Mouse (Mus musculus) CH12.LX (cell line): ENCODE data around the gene Bcor.
A peak's percentile ranks its signal among the peaks of the same experiment; 100 is the strongest.

Source experiments
- CTCF ChIP-seq, 2 experiments: IDR thresholded peaks in 1 of 2; conservative IDR thresholded peaks in 1 of 2; 2 replicates each; pipeline ENCODE4 v1.5.1; 2011 to 2012; ENCODE audit warnings: low read depth in 2 of 2, low read length in 2 of 2, improper control_type of control experiment in 1 of 2, inconsistent platforms in 1 of 2, mild to moderate bottlenecking in 1 of 2, moderate library complexity in 1 of 2
- EP300 ChIP-seq: IDR thresholded peaks from 2 replicates; pipeline ENCODE4 v1.6.1; 2011; ENCODE audit warnings: low read length, improper control_type of control experiment
- HCFC1 ChIP-seq: IDR thresholded peaks from 2 replicates; pipeline ENCODE4 v1.6.1; 2012; ENCODE audit warnings: low read depth, mild to moderate bottlenecking, inconsistent platforms, low read length, improper control_type of control experiment
- JUND ChIP-seq: conservative IDR thresholded peaks from 2 replicates; pipeline ENCODE4 v1.6.1; 2011; ENCODE audit warnings: low read depth, low read length, improper control_type of control experiment
- KAT2A ChIP-seq: IDR thresholded peaks from 2 replicates; pipeline ENCODE4 v1.6.1; 2012; ENCODE audit warnings: low read length, improper control_type of control experiment, inconsistent platforms; ENCODE audit not compliant: insufficient replicate concordance
- MAFK ChIP-seq: IDR thresholded peaks from 2 replicates; pipeline ENCODE4 v1.6.1; 2011; ENCODE audit warnings: low read length, improper control_type of control experiment; ENCODE audit not compliant: insufficient replicate concordance
- POLR2A ChIP-seq: IDR thresholded peaks from 2 replicates; pipeline ENCODE4 v1.6.1; 2011; ENCODE audit warnings: low read depth, mild to moderate bottlenecking, improper control_type of control experiment, low read length
- POLR2AphosphoS2 ChIP-seq: IDR thresholded peaks from 2 replicates; pipeline ENCODE4 v1.6.1; 2011; ENCODE audit warnings: low read depth, low read length, improper control_type of control experiment
- RAD21 ChIP-seq: IDR thresholded peaks from 2 replicates; pipeline ENCODE4 v1.6.1; 2011; ENCODE audit warnings: low read depth, mild to moderate bottlenecking, low read length, improper control_type of control experiment, moderate library complexity
- SIN3A ChIP-seq: IDR thresholded peaks from 2 replicates; pipeline ENCODE4 v1.6.1; 2012; ENCODE audit warnings: low read length, improper control_type of control experiment, inconsistent platforms
- UBTF ChIP-seq: IDR thresholded peaks from 2 replicates; pipeline ENCODE4 v1.6.1; 2012; ENCODE audit warnings: low read depth, mild to moderate bottlenecking, inconsistent platforms, low read length, improper control_type of control experiment, moderate library complexity
- USF1 ChIP-seq: IDR thresholded peaks from 2 replicates; pipeline ENCODE4 v1.6.1; 2014; ENCODE audit warnings: low read depth, mild to moderate bottlenecking, inconsistent platforms, low read length, improper control_type of control experiment
- ZMIZ1 ChIP-seq: IDR thresholded peaks from 2 replicates; pipeline ENCODE4 v1.6.1; 2012; ENCODE audit warnings: low read depth, mild to moderate bottlenecking, inconsistent platforms, low read length, improper control_type of control experiment

DNA sequence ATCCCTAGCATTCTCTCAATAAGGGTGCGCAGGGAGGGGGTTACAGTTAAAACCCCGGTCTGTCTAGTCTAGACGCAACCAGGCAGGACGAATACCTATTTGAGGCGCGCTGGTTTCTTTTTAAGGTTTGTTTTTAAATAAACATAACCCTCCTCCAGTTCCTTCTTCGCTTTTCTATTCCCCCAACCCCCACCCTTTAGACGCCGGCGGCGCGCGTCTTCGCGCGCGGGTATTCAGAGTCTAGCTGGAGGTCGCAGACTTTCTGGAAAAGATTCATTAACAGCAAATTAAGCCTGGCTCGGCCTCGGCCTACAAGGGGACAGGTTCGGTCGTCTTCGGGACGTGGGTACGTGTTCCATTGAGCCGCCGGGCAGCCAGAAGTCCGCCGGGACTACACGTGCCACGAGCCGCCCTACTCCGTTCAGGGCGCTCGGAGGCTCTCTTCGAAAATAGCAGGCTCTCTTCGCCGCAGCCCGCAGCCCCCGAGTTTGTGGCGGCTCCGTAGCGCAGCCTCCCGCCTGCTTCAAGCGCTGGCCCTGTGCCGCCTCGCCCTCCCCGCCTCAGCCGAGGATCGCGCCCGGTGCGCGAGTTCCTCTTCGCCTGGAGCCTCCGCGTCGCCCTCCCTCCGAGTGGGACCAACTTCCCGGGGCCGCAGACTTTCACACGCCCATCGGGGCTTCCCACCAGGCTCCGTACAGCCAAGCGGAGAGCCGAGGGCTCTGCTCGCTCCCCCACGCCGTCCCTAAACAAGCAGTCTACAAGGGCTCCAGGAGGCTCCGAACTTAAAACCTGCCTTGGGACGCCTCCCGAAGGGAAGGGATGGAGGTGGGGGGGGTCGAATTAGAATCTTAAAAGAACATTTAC, 81.7 kb downstream of the Bcor start:
- TF ChIP-seq CTCF (conservative IDR thresholded peaks at IDR 0.05 in 1 of 2, IDR thresholded peaks at IDR 0.05 in 1 of 2; ENCODE audit: low read depth in 2 of 2, low read length in 2 of 2): no peak
- no peak for TF ChIP-seq RAD21
- TF ChIP-seq KAT2A: no peak
- TF ChIP-seq UBTF: peak; percentile 80; the same call in 1 of the 2 replicates
- TF ChIP-seq POLR2A: peak; percentile 4; the same call in 1 of the 2 replicates
- TF ChIP-seq JUND: no peak
- TF ChIP-seq HCFC1: no peak
- TF ChIP-seq USF1: no peak
- TF ChIP-seq POLR2AphosphoS2: no peak
- TF ChIP-seq ZMIZ1: no peak
- TF ChIP-seq EP300: no peak
- no peak for TF ChIP-seq MAFK
- TF ChIP-seq SIN3A: peak; percentile 6; the same call in 1 of the 2 replicates
